Mouse (Mus musculus): ENCODE results near the gene Lrrc75a.

Lrrc75a gene

DNA sequence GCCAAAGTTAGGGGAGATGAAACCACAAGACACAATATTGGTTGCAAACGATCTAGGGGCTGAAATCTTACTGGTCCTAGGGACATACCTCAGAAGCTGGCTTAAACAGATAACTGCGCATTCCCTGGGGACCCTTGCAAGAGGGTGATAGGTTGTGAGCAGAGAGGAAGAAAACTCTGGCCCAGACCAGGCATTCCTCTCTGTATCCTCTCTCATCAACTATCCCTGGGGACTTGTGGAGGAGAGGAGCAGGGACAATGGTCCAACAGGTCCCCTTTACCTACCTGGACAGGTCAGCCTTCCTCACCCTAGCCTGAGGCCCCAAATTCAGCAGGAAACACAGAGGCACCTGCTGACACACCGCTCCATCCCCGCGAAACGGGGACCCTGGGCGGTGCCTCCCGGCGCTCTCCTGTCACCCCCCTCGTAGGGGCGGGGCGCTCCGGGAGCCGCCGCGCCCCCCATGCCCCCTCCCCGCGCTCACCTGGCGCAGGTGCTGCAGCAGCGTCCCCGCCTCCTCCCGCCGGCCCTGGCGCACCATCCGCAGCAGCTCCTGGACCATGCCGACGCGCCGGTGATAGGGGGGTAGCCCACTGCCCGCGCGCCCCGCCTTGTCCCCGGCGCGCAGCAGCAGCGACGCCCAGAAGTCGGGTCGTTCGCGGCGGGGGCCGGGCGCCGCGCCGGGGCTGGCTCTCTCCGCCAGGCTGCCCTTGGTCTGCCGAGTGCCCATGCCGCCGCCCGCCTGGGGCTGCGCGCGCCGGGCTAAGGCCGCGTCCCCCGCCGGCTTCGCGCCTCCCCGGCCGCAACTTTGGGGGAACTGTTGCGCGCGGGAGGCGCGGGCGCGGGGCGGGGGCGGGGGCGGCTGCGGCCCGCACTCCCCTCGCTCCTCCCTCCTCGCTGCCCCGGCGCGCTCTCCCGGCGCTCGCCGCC is at the start of gene Lrrc75a:
TSS of gene Lrrc75a (minus strand) at position 863 of the 930 bp plus-strand sequence.
- CTCF ChIA-PET = no interaction called here

GRCm38 (mm10) chr11:62695126-62695525 is 46.8 kb upstream of the Lrrc75a start:
- CTCF ChIA-PET = no interaction called here

DNA sequence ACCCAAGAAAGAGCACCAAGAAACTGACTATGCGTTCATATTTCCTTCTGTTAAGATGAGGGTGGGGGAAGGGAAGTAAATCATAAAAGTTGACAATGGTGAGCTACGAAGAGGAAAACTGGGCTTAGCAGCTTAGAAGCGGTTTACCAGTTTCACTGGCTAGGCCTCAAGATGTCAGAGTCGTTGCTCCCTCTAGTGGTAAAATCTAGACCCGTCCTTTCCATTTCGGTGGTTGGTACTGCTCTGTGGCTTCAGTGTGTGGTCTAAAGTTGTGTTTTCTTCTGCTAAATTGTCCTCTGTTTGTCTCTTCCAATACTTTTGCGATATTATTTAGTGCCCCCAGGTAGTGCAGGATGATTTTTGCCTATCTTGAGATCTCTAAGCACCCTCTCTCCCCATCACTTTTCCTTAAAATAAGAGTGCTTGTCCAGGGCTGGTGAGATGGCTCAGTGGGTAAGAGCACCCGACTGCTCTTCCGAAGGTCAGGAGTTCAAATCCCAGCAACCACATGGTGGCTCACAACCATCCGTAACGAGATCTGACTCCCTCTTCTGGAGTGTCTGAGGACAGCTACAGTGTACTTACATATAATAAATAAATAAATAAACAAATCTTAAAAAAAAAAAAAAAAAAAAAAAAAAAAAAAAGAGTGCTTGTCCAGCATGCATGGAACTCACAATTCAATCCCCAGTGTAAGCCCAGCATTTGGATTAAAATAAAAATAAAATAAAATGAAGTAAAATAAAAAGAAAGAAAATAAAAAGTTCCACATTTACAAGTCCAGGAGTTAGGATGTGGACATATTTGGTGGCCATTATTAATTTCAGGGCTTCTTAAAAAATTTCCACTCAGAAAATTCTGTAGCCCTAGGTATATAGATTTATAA is 45.2 kb upstream of the Lrrc75a start:
- CTCF ChIA-PET = interaction anchor here (0.6 to 1.4 kb wide), 5 partner anchors 39 to 362 kb away, joined by 3 to 9 read pairs (median 5); no protein-coding TSS in a partner anchor

DNA sequence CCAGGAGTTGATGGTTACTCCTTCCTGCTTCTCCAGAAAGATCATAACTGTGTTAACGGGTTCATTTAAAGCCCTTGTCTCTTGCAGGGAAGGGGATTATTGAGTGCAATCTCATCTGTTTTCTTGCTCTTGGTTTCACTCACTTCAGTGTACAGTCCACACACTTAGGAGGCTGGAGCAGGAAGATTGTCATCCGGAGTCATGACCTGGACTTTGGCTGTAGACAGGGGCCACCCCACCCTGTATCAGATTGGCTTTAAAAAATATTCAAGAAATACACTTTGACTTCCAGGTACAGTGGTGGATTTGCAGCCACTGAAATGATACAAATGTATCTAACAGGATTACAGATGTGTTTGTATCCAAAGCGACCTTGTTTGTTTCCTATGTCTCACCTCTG is 43.3 kb upstream of the Lrrc75a start:
- CTCF ChIA-PET = no interaction called here

GRCm38 (mm10) chr11:62679954-62680353 is 31.6 kb upstream of the Lrrc75a start:
- CTCF ChIA-PET = interaction anchor here (0.6 kb wide), 1 partner anchor 145 kb away, joined by 10 read pairs; no protein-coding TSS in a partner anchor

- CTCF ChIA-PET = no interaction called here
Observed at GRCm38 (mm10) chr11:62678778-62679354, 30.5 kb upstream of the Lrrc75a start.

GRCm38 (mm10) chr11:62676290-62676596 is 27.9 kb upstream of the Lrrc75a start:
- CTCF ChIA-PET = interaction anchor here (1.1 kb wide), 1 partner anchor 61 kb away, joined by 3 read pairs; no protein-coding TSS in a partner anchor

GRCm38 (mm10) chr11:62675480-62676289 is 27.4 kb upstream of the Lrrc75a start:
- CTCF ChIA-PET = interaction anchor here (1.1 kb wide), 1 partner anchor 61 kb away, joined by 3 read pairs; no protein-coding TSS in a partner anchor

GRCm38 (mm10) chr11:62670006-62670405 is 21.7 kb upstream of the Lrrc75a start:
- CTCF ChIA-PET = no interaction called here

DNA sequence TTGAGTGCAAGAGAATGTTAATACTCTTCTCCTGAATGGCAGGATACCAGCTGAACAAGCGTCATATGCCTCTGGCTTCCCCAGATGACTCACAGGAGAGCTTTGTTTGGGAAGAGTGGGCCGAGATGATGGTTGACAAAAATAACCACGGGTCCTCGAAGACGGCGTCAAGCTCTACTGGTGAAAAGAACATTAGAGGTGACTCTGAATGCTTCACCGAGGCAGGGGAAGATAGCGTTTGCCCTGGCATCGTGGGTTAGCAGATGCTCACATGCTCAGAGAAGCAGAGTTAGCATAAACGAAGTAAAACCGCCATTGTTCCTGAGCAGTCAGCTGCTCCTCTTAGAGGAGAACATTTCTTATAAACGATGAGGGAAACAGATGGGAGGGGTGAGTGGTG is 21.1 kb upstream of the Lrrc75a start:
- CTCF ChIA-PET = interaction anchor here (0.6 kb wide), 1 partner anchor 613 kb away, joined by 25 read pairs; no protein-coding TSS in a partner anchor

GRCm38 (mm10) chr11:62668986-62669385 is 20.7 kb upstream of the Lrrc75a start:
- CTCF ChIA-PET = interaction anchor here (0.6 kb wide), 1 partner anchor 612 kb away, joined by 25 read pairs; no protein-coding TSS in a partner anchor

DNA sequence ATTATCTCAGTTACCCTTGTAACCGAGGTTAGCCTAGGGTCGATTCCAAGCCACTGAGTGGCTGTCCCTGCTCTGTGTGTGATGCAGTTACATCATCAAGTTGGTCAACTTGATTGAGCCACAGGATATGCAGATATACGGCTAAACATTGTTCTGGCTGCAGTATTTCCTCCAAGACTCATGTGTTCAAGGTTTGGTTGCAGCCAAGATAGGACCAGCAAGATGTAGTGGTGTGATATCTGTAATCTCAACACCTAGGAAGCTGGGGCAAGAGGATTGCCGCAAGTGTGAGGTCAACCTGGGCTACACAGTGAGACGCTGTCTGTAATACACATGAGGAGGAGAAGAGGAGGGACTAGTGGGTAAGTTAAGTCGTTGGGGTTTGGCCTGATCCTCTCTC is 15.9 kb upstream of the Lrrc75a start:
- CTCF ChIA-PET = interaction anchor here (0.8 kb wide), 1 partner anchor 24 kb away, joined by 4 read pairs; no protein-coding TSS in a partner anchor

DNA sequence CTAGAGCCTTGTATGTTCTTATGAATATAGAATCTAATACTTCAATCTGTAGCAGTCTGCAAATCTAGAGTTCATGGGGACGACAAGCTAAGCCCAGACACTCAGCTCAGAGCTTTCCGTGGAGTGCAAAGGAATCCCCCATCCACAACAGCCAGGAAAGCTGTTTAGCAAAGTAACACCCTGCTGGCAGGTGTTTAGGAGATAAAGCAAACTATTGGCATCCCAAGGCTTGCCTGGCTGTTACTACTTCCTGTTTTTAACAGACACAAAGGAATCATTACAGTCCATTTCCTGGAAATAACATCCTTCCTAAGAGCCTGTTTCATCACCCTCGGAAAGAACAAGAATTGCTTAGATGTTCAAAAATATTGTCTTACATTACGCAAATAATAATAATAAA is 12.6 kb upstream of the Lrrc75a start:
- CTCF ChIA-PET = no interaction called here

GRCm38 (mm10) chr11:62652080-62652479 is 3.8 kb upstream of the Lrrc75a start:
- CTCF ChIA-PET = interaction anchor here (1.6 kb wide), 1 partner anchor 49 kb away, joined by 5 read pairs; no protein-coding TSS in a partner anchor

GRCm38 (mm10) chr11:62651563-62651962 is 3.2 kb upstream of the Lrrc75a start:
- CTCF ChIA-PET = no interaction called here

DNA sequence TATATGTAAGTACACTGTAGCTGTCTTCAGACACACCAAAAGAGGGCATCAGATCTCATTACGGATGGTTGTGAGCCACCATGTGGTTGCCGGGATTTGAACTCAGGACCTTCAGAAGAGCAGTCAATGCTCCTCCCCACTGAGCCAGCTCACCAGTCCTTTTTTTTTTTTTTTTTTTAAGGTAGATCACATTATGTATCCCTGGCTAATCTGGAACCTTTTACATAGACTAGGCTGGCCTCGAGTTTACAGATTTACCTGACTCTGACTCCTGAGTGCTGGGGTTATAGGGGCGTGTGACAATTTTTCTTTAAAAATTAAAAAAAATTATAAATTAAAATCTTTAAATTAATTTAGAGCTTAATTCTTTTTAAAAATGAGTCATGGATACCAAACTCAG is 1.5 kb upstream of the Lrrc75a start:
- CTCF ChIA-PET = interaction anchor here (0.6 kb wide), 1 partner anchor 1503 kb away, joined by 7 read pairs; no protein-coding TSS in a partner anchor

DNA sequence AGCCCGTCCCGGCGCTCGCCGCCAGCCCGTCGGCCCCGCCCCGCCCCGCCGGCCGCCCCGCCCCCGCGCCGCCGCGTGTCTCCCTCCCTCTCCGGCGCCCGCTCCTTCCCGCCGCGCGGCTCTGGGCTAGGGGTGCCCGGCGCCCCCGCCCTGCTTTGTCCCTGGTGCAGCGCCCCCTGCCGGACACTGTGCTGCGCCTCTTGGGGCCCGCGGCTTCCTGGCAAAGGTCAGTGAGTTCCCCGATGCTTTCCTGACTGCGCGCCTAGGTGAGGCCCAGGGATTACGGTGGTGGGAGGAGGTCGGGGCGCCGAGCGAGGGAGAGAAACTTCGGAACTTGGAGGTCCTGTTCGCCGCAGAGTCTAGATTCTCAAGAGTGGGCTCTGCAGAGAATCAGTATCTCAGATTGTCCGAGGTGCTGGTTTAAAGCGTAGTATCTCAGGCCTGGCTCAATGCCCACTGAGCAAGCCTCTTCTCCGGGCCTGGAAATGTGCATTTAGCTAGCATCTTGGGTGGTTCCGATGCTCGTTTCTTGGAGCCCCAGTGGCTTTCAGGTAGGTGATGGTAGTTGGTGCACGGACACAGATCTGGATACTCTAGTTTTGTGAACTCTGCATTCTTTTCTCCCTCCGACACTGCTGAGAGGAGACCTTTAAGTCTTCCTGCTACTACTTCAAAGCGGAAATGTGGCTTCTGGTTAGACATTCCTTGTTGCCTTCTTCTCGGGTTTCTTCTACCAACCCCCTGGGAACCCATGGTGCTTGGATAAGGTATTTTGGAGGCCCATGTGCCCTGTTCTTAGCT is 468 bp upstream of the Lrrc75a start, which contains the start of gene Mmgt2:
TSS of gene Mmgt2 (plus strand) at position 74 of the 801 bp plus-strand sequence.
- CTCF ChIA-PET = no interaction called here

GRCm38 (mm10) chr11:62646958-62647515 is 1.3 kb downstream of the Lrrc75a start:
- CTCF ChIA-PET = no interaction called here

GRCm38 (mm10) chr11:62646495-62646843 is 1.9 kb downstream of the Lrrc75a start:
- CTCF ChIA-PET = interaction anchor here (0.6 kb wide), 1 partner anchor 277 kb away, joined by 3 read pairs; no protein-coding TSS in a partner anchor
